Mouse (Mus musculus) C2C12 (cell line): ENCODE measurements around the gene Tmeff2.

Experiments used
- CTCF ChIP-seq: IDR thresholded peaks from one replicate; pipeline ENCODE4 v1.5.1; 2011; ENCODE audit not compliant: control insufficient read depth, insufficient read depth, insufficient read length
- MAX ChIP-seq: IDR thresholded peaks from one replicate; pipeline ENCODE4 v1.6.1; 2011; ENCODE audit warnings: mild to moderate bottlenecking, control low read depth
- MYOG ChIP-seq: IDR thresholded peaks from one replicate; pipeline ENCODE4 v1.6.1; 2011; ENCODE audit not compliant: control insufficient read depth, insufficient read length; ENCODE audit errors: extremely low read depth

DNA sequence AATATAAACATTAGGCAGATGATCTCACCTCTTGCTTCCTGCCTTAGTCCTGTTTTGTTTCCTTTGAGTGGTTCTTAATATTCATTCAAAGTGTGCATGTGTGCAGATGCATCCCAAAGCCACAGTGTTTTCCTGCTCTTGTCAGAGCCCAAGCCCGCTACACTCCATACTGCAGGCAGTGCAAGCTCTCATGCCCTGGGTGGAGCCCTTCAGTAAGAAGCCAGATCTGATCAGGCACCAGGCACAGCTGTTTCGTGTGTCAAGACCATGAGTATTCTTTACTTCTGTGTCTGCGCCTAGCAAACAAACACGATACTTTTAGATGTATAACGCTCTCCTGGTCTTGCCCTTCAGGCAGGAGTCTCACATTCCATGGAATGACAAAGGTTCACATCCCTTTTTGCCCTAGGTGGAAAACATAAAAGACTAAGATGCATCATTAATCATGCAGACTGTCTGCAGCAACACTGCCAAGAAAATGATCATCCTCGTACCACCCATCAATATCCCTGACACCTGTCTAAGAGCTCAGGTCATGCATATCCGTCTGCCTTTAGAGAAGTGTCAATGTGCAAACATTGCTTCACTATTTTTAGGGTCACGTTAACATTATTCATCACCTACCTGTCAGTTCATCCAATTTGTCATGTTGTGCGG lies 248.2 kb downstream of the Tmeff2 start:
- TF ChIP-seq CTCF (no peak), MYOG (no peak), MAX (no peak)
